Mouse (Mus musculus) liver, postnatal 0 days (tissue): ENCODE measurements at regions not wholly inside any gene's neighbourhood (a gene's known extent, or its start where the extent isn't known, plus 50 kb on each side); places are given as distances from the start of the nearest gene placed in this dataset.

Experiments used
- CTCF ChIP-seq: sonication (generic); IDR thresholded peaks from 2 replicates; pipeline ENCODE4 v1.5.1; 2016; ENCODE audit warnings: antibody characterized with exemption, low read depth
- EP300 ChIP-seq: IDR thresholded peaks from 2 replicates; pipeline ENCODE4 v1.6.1; 2016; ENCODE audit warnings: antibody characterized with exemption, low read depth, mild to moderate bottlenecking

DNA sequence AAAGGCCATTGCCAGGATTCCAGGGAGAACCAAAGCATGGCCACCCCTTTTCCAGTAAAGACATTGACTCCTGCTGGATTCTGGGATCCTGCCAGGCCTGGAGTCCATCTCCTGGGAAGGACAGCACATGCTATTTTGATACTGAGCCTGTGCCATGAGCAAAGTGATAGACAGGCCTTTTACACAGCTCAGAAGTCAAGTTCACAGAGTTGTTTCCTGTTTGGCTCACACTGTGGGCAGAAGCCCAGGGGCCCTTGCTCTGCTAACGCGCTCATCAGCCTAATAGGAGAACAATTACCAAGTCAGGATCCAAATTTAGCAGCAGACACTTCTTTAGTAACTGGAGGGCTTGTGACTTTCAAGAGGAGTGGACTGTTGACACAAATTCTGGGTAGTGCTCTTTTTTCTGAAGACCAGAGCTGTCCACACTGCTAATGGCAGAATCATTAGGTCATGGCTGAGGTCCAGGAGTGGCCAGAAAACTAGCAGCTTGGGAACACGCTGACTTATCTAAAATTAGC, 122.1 kb upstream of the Smim23 start:
- TF ChIP-seq CTCF (no peak), EP300 (no peak)
